In genomic region chr13:75091071-75091470, GRCm38 (mm10) we compare ENCODE assay signal across 13 mouse cellular contexts. TPM values are rescaled to one million over a fixed set of nuclear protein-coding genes. Genes with fewer than 3 reads are reported as not detected.
A peak's percentile ranks its signal among the peaks of the same experiment; 100 is the strongest.
DNase-seq lines count a peak whose midpoint lies in the region; ATAC-seq and TF ChIP-seq lines count a peak whose summit lies in the region.
"Had no signal": no experiment of that assay in that cellular context is flagged by ENCODE, and none has a peak within 500 bp of the region (broad histone marks: within the 10 kb centered on the region; RNA-seq: fewer than 3 reads in every experiment).

No protein-coding gene starts in this region.

- no peak overlapping the region for H3K27ac ChIP-seq in left cerebral cortex, adult 2 months
- H3K27ac ChIP-seq in cortical plate, adult 2 months (ENCODE audit: insufficient read depth, low read length) = 0 out of 2 replicates have a peak overlapping the region, but pooled peaks have one; percentile 35
- H3K27ac ChIP-seq in forebrain, embryonic 15.5 days (replicated peaks) = no peak overlapping the region
- no peak overlapping the region for H3K27ac ChIP-seq in midbrain, embryonic 15.5 days
- H3K27ac ChIP-seq: liver, embryonic 15.5 days; macrophage had no signal

- no peak overlapping the region for H3K9ac ChIP-seq in forebrain, embryonic 15.5 days (replicated peaks)
- H3K9ac ChIP-seq in midbrain, embryonic 15.5 days = no peak overlapping the region
- H3K9ac ChIP-seq: liver, embryonic 15.5 days had no signal

- no peaks in the 10 kb centered on the region for H3K27me3 ChIP-seq in forebrain, embryonic 15.5 days
- no peaks in the 10 kb centered on the region for H3K27me3 ChIP-seq in midbrain, embryonic 15.5 days (replicated peaks)
- H3K27me3 ChIP-seq: CH12.LX had no signal

- WGBS in forebrain, embryonic 15.5 days = 55% methylated on average over 5 of the region's 5 CpGs
- 67% methylated on average over 5 of the region's 5 CpGs for WGBS in midbrain, embryonic 15.5 days

- H3K4me2 ChIP-seq in forebrain, embryonic 15.5 days (replicated peaks) = peak overlapping the region; percentile 88
- H3K4me2 ChIP-seq in midbrain, embryonic 15.5 days = peak overlapping the region; percentile 78

- no peak for ATAC-seq in forebrain, embryonic 15.5 days (replicated peaks)
- ATAC-seq in midbrain, embryonic 15.5 days (replicated peaks) = no peak

- no peak for TF ChIP-seq CTCF in left cerebral cortex, adult 2 months (IDR thresholded peaks at IDR 0.05)
- no peak for TF ChIP-seq CTCF in cortical plate, adult 2 months (IDR thresholded peaks at IDR 0.05; ENCODE audit: extremely low read depth, insufficient read depth, low read length)

- no peaks in the 10 kb centered on the region for H3K9me3 ChIP-seq in forebrain, embryonic 15.5 days
- H3K9me3 ChIP-seq in midbrain, embryonic 15.5 days = no peaks in the 10 kb centered on the region
- H3K9me3 ChIP-seq: liver, embryonic 15.5 days had no signal

- H3K4me1 ChIP-seq in cortical plate, adult 2 months (ENCODE audit: control insufficient read depth, insufficient read depth, low read length) = peaks cover 1% of the 10 kb centered on the region; the same call in 1 of the 2 replicates
- peaks cover 11% of the 10 kb centered on the region for H3K4me1 ChIP-seq in forebrain, embryonic 15.5 days
- peaks cover 6% of the 10 kb centered on the region for H3K4me1 ChIP-seq in midbrain, embryonic 15.5 days
- H3K4me1 ChIP-seq: liver, embryonic 15.5 days had no signal

- intact Hi-C loops in left cerebral cortex, adult 2 months (cut with DNase I) = loop anchor here (2.0 to 5.0 kb wide), 2 partner anchors 22 to 229 kb away; no protein-coding TSS in a partner anchor
- intact Hi-C loops in left cerebral cortex, postnatal 4 days (cut with DNase I) = no loop called here

- H3K4me3 ChIP-seq in left cerebral cortex, adult 2 months = peak overlapping the region; percentile 64
- peak overlapping the region; percentile 51 for H3K4me3 ChIP-seq in cortical plate, adult 2 months (ENCODE audit: insufficient read depth, low read length)
- peak overlapping the region; percentile 53 for H3K4me3 ChIP-seq in forebrain, embryonic 15.5 days
- H3K4me3 ChIP-seq in midbrain, embryonic 15.5 days = peak overlapping the region; percentile 55
- H3K4me3 ChIP-seq: liver, embryonic 15.5 days had no signal

- peak in 1 of 2 experiments; percentile 15 for DNase-seq in left cerebral cortex, adult 2 months (ENCODE audit: extremely low spot score in 1 of 2, low spot score in 2 of 2)
- no peak for DNase-seq in left cerebral cortex, postnatal 4 days
- DNase-seq in kidney, postnatal 4 days = no peak
- DNase-seq in urinary bladder, postnatal 25 days (ENCODE audit: low spot score) = no peak
- DNase-seq: gastrocnemius, postnatal 14 days; kidney, adult 2 months; thymus, postnatal 36 days had no signal

- H3K36me3 ChIP-seq in forebrain, embryonic 15.5 days = no peaks in the 10 kb centered on the region
- H3K36me3 ChIP-seq in midbrain, embryonic 15.5 days (replicated peaks) = no peaks in the 10 kb centered on the region
- H3K36me3 ChIP-seq: liver, embryonic 15.5 days had no signal

- TF ChIP-seq POLR2A in cortical plate, adult 2 months (IDR thresholded peaks at IDR 0.05; ENCODE audit: extremely low read depth, insufficient read depth, low read length) = no peak

RNA-seq across cellular contexts. Expression of gene Pcsk1, which starts 1.4 kb away (rescaled TPM):
- total RNA-seq in left cerebral cortex, adult 2 months (2021) = 10 to 100 TPM; 48.3 to 51.5 TPM
- total RNA-seq in left cerebral cortex, postnatal 4 days (2021) = 1 to 10 TPM; 3.7 to 5.3 TPM
- 15.6 and 17.5 TPM in 2 replicates for polyA plus RNA-seq in cortical plate, adult 2 months (2012; rRNA removed)
- polyA plus RNA-seq in forebrain, embryonic 15.5 days (2015; fragmentation: Nextera tagmentation; extraction: Ambion mirVana) = 1.5 and 2.0 TPM in 2 replicates
- polyA plus RNA-seq in midbrain, embryonic 15.5 days (2015; fragmentation: Nextera tagmentation; extraction: Ambion mirVana) = 2.7 and 2.9 TPM in 2 replicates
- total RNA-seq: CH12.LX had no signal
- polyA plus RNA-seq: liver, embryonic 15.5 days had no signal
